Mouse (Mus musculus) forebrain, postnatal 0 days (tissue): ENCODE results near the gene Abat. TPM values are rescaled to one million over a fixed set of nuclear protein-coding genes. Genes with fewer than 3 reads are reported as not detected.

ENCODE experiments used
- ATAC-seq: fragments of 200-750 bp; cut with Nextera tagmentation; 2 replicates; pipeline ENCODE4 v1.8.0; 2017; ENCODE audit warnings: mild to moderate bottlenecking, moderate library complexity
- DNase-seq: peaks from one replicate; pipeline ENCODE4 v3.0.0-alpha.2; 2015
- H3K27ac ChIP-seq: fragments of 300-500 bp; sonication (generic); 2 replicates; pipeline ENCODE4 v1.5.1; 2014; ENCODE audit warnings: low read depth, mild to moderate bottlenecking, antibody characterized with exemption, low read length, moderate library complexity, mixed read lengths
- H3K27me3 ChIP-seq: fragments of 300-500 bp; sonication (generic); 2 replicates; pipeline ENCODE4 v1.6.1; 2014; ENCODE audit warnings: mild to moderate bottlenecking, low read length, mixed read lengths; ENCODE audit not compliant: insufficient read depth
- H3K36me3 ChIP-seq: fragments of 300-500 bp; sonication (generic); 2 replicates; pipeline ENCODE4 v1.6.1; 2014; ENCODE audit warnings: mild to moderate bottlenecking, moderate library complexity; ENCODE audit not compliant: insufficient read depth
- H3K4me1 ChIP-seq: fragments of 300-500 bp; sonication (generic); 2 replicates; pipeline ENCODE4 v1.6.1; 2014; ENCODE audit warnings: antibody characterized with exemption; ENCODE audit not compliant: insufficient read depth
- H3K4me2 ChIP-seq: fragments of 300-500 bp; sonication (generic); 2 replicates; pipeline ENCODE4 v1.6.1; 2014; ENCODE audit warnings: low read depth, mild to moderate bottlenecking, moderate library complexity
- H3K4me3 ChIP-seq: fragments of 300-500 bp; sonication (generic); 2 replicates; pipeline ENCODE4 v1.5.1; 2014; ENCODE audit warnings: low read depth, low read length, mixed read lengths
- H3K9ac ChIP-seq: fragments of 300-500 bp; sonication (generic); 2 replicates; pipeline ENCODE4 v1.6.1; 2014; ENCODE audit warnings: mild to moderate bottlenecking
- H3K9me3 ChIP-seq: fragments of 300-500 bp; sonication (generic); 2 replicates; pipeline ENCODE4 v1.6.1; 2016; ENCODE audit warnings: low read length
- CTCF ChIP-seq: sonication (generic); IDR thresholded peaks from 2 replicates; pipeline ENCODE4 v1.5.1; 2016; ENCODE audit warnings: antibody characterized with exemption, control low read depth, low read depth
- WGBS: fragments of 180-500 bp; shearing (Covaris S2); extraction: QIAGEN DNeasy Blood & Tissue Kit; methylation state at CpG from one replicate; pipeline ENCODE4 v1.1.7; 2014; 5-methylcytosine and 5-hydroxymethylcytosine counted together
- polyA plus RNA-seq: library from polyadenylated mRNA; unstranded; fragments of >200 nt; fragmentation: Nextera tagmentation; extraction: Ambion mirVana; gene quantifications from 2 replicates; pipeline ENCODE4 v1.2.1, GENCODE M21; 2015
- total RNA-seq: library from RNA; depleted of rRNA; stranded (reverse); fragments of >200 nt; gene quantifications from 2 replicates; pipeline ENCODE4 v1.2.3, GENCODE M21; 2014

Gene Abat
- total and polyA plus RNA-seq, 2 experiments from 2014 or later: 69.4 to 104 TPM

- Histone ChIP-seq H3K9me3 (no peaks in the 10 kb centered on the region), H3K4me3 (no peak overlapping the region), H3K36me3 (no peaks in the 10 kb centered on the region), H3K4me2 (no peak overlapping the region), H3K9ac (no peak overlapping the region), H3K4me1 (no peaks in the 10 kb centered on the region), H3K27ac (no peak overlapping the region), H3K27me3 (no peaks in the 10 kb centered on the region)
- TF ChIP-seq CTCF: no peak
- ATAC-seq (no peak), DNase-seq (no peak)
- 33% methylated on average over 3 of the region's 3 CpGs for WGBS
Observed at GRCm38 (mm10) chr16:8573751-8574150, 60.5 kb downstream of the Abat start.

- 93% methylated on average over 11 of the region's 11 CpGs for WGBS
- no peak for ATAC-seq
Observed at GRCm38 (mm10) chr16:8574316-8574715, 61.1 kb downstream of the Abat start.

GRCm38 (mm10) chr16:8576111-8576510 lies 62.9 kb downstream of the Abat start:
- no peak for ATAC-seq
- H3K4me3 ChIP-seq: no peak overlapping the region
- TF ChIP-seq CTCF: no peak
- no peaks in the 10 kb centered on the region for H3K4me1 ChIP-seq
- no peak overlapping the region for H3K4me2 ChIP-seq
- H3K27ac ChIP-seq: no peak overlapping the region
- no peaks in the 10 kb centered on the region for H3K9me3 ChIP-seq
- H3K27me3 ChIP-seq: no peaks in the 10 kb centered on the region
- WGBS: 73% methylated on average over 3 of the region's 3 CpGs
- DNase-seq: no peak
- H3K36me3 ChIP-seq: no peaks in the 10 kb centered on the region
- no peak overlapping the region for H3K9ac ChIP-seq

More at GRCm38 (mm10) chr16:8574316-8574715, 61.1 kb downstream of the Abat start:
- Histone ChIP-seq H3K4me3 (no peak overlapping the region), H3K36me3 (no peaks in the 10 kb centered on the region), H3K4me2 (no peak overlapping the region), H3K27me3 (no peaks in the 10 kb centered on the region), H3K27ac (no peak overlapping the region), H3K9ac (no peak overlapping the region), H3K4me1 (no peaks in the 10 kb centered on the region), H3K9me3 (no peaks in the 10 kb centered on the region)
- no peak for DNase-seq
- no peak for TF ChIP-seq CTCF

- H3K4me2 ChIP-seq: no peak overlapping the region
- TF ChIP-seq CTCF: no peak
- no peak overlapping the region for H3K27ac ChIP-seq
- no peaks in the 10 kb centered on the region for H3K4me1 ChIP-seq
- WGBS: 72% methylated on average over 3 of the region's 3 CpGs
- DNase-seq (no peak), ATAC-seq (no peak)
- H3K4me3 ChIP-seq: no peak overlapping the region
- no peaks in the 10 kb centered on the region for H3K9me3 ChIP-seq
- no peaks in the 10 kb centered on the region for H3K36me3 ChIP-seq
- no peaks in the 10 kb centered on the region for H3K27me3 ChIP-seq
- no peak overlapping the region for H3K9ac ChIP-seq
Observed at GRCm38 (mm10) chr16:8576901-8577300, 63.7 kb downstream of the Abat start.

- Histone ChIP-seq H3K9ac (no peak overlapping the region), H3K9me3 (no peaks in the 10 kb centered on the region), H3K27me3 (no peaks in the 10 kb centered on the region), H3K4me2 (no peak overlapping the region), H3K4me3 (no peak overlapping the region), H3K4me1 (no peaks in the 10 kb centered on the region), H3K36me3 (no peaks in the 10 kb centered on the region; the same call in 1 of the 2 replicates), H3K27ac (no peak overlapping the region)
- no peak for ATAC-seq
- no peak for TF ChIP-seq CTCF
- WGBS: 69% methylated on average over 4 of the region's 4 CpGs
- DNase-seq: no peak
Observed at GRCm38 (mm10) chr16:8578326-8578725, 65.1 kb downstream of the Abat start.

- H3K4me2 ChIP-seq: no peak overlapping the region
- 79% methylated on average over 5 of the region's 5 CpGs for WGBS
- H3K4me1 ChIP-seq: no peaks in the 10 kb centered on the region
- no peaks in the 10 kb centered on the region for H3K27me3 ChIP-seq
- no peak overlapping the region for H3K9ac ChIP-seq
- ATAC-seq (no peak), DNase-seq (no peak)
- no peak overlapping the region for H3K27ac ChIP-seq
- H3K36me3 ChIP-seq: no peaks in the 10 kb centered on the region; the same call in 1 of the 2 replicates
- H3K9me3 ChIP-seq: no peaks in the 10 kb centered on the region
- no peak for TF ChIP-seq CTCF
- no peak overlapping the region for H3K4me3 ChIP-seq
Observed at GRCm38 (mm10) chr16:8579546-8579945, 66.3 kb downstream of the Abat start.

- ATAC-seq: no peak
- WGBS: 87% methylated on average over 6 of the region's 6 CpGs
Observed at GRCm38 (mm10) chr16:8581661-8582239, 68.5 kb downstream of the Abat start.

More at GRCm38 (mm10) chr16:8581661-8582239, 68.5 kb downstream of the Abat start:
- peaks cover 5% of the 10 kb centered on the region; the same call in 1 of the 2 replicates for H3K9me3 ChIP-seq
- DNase-seq: no peak
- H3K9ac ChIP-seq: no peak overlapping the region
- no peak overlapping the region for H3K4me3 ChIP-seq
- no peaks in the 10 kb centered on the region for H3K4me1 ChIP-seq
- H3K36me3 ChIP-seq: no peaks in the 10 kb centered on the region; the same call in 1 of the 2 replicates
- TF ChIP-seq CTCF: peak; percentile 15; the same call in 1 of the 2 replicates
- no peaks in the 10 kb centered on the region for H3K27me3 ChIP-seq
- H3K27ac ChIP-seq: no peak overlapping the region
- H3K4me2 ChIP-seq: no peak overlapping the region
